Mouse (Mus musculus) brain, embryonic 18.5 days (tissue): ENCODE measurements around the gene Gm37240.
"Not testable (repeated sequence)": the region's sequence is repeated elsewhere in the genome, so short reads cannot be mapped to it uniquely, and the experiment has no call there.

Experiments
- DNase-seq: peaks from one replicate; pipeline ENCODE4 v3.0.0-alpha.2; 2012; ENCODE audit warnings: low read depth, low spot score

The Gm37240 gene

GRCm38 (mm10) chr3:84685662-84686293, 1201.5 kb downstream of the Gm37240 start:
- DNase-seq: no peak

GRCm38 (mm10) chr3:84683788-84684187, 1203.5 kb downstream of the Gm37240 start:
- DNase-seq: no peak

DNA sequence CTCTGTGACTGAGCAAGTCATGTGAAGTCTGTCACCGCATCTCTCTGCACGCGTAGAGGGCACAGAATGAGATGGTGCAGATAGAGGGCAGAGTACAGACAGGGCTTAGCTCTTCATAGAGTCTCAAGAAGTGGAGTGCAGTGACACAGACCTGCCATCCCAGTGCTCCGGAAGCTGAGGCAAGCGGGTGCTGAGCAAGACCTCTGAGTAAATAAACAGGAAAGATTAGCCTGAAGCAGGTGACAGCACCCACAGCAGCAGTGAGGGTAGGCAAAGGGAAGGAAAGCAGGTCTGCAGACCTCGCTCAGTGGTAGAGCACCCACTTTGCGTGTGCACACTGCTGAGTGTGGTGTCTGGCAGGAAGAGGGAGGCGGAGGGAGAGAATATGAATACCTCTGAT, 1205.6 kb downstream of the Gm37240 start:
- no peak for DNase-seq

- no peak for DNase-seq
Measured at GRCm38 (mm10) chr3:84680062-84680461, 1207.3 kb downstream of the Gm37240 start.

DNA sequence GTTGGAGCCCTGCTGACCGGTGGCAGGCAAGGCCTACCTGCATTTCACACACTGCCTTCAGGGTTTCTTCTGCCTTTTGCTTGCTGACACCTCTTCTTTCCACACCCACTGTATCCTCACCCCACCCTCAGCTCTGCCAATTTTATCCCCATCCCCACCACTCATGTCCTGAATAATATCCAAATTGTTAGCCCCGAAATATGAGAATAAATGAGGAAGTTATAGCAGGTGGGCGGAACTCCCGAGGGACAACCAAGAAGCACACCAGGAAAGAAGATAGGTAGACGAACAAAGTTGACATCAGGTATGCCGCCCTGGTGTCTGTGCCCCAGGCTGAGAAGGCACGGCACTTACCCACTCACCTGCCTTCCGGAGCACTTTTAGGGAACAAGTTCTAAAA, 1207.8 kb downstream of the Gm37240 start:
- no peak for DNase-seq

DNA sequence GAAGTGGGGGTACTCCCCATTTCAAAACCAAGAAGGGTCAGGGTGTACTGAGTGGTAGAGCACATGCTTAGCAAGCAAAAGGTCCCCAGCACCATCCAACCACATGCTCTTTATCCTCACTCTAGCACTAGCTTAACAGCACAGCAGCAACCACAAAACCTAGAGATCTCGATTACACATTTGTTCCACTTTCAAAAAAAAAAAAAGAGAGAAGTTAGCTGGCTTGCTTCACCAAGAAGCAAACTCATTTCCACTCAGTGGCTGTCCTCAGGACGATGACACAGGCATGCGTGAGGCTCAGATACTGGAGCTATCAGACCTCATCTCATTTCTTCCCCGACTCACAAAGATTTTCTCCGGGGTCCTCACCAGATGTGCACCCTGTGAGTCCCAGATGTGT, 1208.4 kb downstream of the Gm37240 start:
- no peak for DNase-seq

GRCm38 (mm10) chr3:84675710-84676109, 1211.6 kb downstream of the Gm37240 start:
- DNase-seq: no peak

DNA sequence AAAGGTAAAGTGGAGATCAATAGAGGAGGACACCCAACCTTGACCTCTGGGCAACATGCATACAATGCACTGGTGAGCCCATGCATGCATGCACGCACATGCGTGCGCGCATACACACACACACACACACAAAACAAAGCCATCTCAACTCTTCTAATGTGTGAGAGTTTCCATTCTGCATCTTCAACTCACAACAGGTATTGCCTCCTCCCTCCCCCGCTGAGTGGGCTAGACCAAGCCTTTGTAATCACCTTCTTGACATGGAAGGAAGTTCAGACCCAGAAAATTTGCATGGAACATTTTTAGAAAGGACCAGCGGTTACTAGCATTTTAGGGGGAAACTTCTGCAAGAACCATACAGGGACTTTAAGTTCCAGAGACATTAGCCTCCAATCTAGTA, 1213.8 kb downstream of the Gm37240 start:
- no peak for DNase-seq

DNA sequence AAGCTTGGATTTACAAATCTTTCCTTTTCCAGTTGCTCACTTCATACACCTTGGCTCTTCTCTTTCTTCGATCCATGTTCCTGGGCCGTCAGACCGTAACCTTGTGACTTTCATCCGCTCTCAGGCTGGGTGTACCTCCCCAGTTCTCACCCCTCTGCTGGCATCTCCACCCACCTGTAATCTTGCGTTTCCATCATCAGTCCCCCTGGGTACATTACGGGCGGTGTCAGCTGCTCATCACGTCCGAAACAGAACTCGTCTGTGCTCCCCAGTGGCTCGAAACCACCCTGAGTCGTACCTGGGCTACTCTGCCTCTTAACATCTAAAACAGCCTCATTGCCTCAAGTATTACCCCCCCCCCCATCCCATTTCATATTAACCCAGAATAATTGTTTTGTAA, 1215.2 kb downstream of the Gm37240 start:
- no peak for DNase-seq

GRCm38 (mm10) chr3:84668957-84669356, 1218.4 kb downstream of the Gm37240 start:
- no peak for DNase-seq

GRCm38 (mm10) chr3:84665255-84666073, 1221.9 kb downstream of the Gm37240 start:
- DNase-seq: no peak

GRCm38 (mm10) chr3:84664686-84665085, 1222.6 kb downstream of the Gm37240 start:
- DNase-seq: no peak

GRCm38 (mm10) chr3:84663858-84664257, 1223.5 kb downstream of the Gm37240 start:
- DNase-seq: no peak

- no peak for DNase-seq
Measured at GRCm38 (mm10) chr3:84663079-84663478, 1224.2 kb downstream of the Gm37240 start.

DNA sequence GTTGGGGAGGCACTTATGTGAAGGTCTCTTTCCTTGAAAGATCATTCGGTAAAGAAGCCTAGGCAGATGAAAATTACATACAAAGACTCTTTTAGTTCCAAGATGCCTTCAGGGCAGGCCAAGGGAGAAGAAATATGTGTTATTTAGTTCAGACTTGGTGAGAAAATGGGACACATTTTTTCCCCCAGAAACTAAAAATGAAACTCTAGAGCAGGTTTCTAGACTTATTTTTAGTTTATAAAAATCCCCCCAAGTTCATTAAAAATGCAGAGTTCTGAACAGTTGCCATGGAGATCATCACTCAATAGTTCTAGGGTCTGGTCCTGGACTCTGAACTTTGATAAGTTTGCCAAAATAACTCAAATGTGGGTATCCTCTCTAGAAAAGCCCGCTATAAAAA, 1226.9 kb downstream of the Gm37240 start:
- no peak for DNase-seq

DNA sequence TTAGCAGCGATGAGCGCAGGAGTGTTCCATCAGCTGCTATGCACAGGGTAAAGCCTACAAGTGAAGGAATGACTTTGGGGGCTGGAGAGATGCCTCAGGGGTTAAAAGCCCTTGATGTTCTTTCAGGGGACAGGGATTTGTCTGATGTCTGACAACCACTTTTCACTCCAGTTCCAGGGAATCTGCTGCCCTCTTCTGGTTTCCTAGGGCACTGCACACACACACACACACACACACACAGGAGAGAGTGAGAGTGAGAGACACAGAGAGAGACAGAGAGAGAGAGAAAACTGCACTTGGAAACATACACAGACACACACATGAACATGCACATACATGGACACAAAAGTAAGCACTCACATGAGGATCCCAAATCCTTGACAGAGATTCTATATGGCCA, 1228.4 kb downstream of the Gm37240 start:
- DNase-seq: no peak

- no peak for DNase-seq
Measured at GRCm38 (mm10) chr3:84658017-84658416, 1229.3 kb downstream of the Gm37240 start.

- DNase-seq: no peak
Measured at GRCm38 (mm10) chr3:84657240-84657639, 1230.1 kb downstream of the Gm37240 start.

- not testable (repeated sequence) for DNase-seq
Measured at GRCm38 (mm10) chr3:84655785-84656150, 1231.5 kb downstream of the Gm37240 start.

GRCm38 (mm10) chr3:84654900-84655784, 1232.2 kb downstream of the Gm37240 start:
- DNase-seq: no peak

DNA sequence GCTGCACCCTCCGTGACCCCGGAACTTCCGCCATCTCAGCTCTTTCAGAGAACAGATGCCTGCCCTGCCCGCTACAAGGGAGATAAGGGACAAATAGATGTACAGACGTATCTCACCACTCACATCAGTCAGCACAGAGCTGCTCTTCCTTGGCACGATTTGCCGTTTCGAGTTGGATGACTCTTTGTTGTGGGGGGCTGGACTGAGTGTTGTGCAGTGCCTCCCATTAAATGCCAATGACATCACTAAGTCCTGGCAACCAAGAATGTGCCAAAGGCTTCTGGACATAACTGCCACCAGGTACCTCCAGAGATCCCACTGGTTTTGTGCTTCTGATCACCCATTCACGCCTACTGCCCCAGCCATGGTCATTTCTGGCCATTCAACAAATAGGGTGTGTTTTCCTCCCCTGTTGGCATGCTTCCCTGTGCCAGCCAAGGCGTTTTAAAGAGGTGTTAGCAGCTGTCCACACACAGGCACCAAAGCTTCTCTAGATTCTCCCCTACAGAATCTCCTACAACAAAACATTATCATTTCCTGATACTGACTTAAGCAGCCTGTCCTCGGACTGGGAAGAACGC, 1233.0 kb downstream of the Gm37240 start:
- DNase-seq: no peak
